ENCODE assay signal across 28 mouse cellular contexts in genomic region chr1:91009266-91009665, GRCm38 (mm10). TPM values are rescaled to one million over a fixed set of nuclear protein-coding genes. Genes with fewer than 3 reads are reported as not detected.
DNase-seq lines count a peak whose midpoint lies in the region; ATAC-seq and TF ChIP-seq lines count a peak whose summit lies in the region.
"Had no signal": no experiment of that assay in that cellular context is flagged by ENCODE, and none has a peak within 500 bp of the region (broad histone marks: within the 10 kb centered on the region; RNA-seq: fewer than 3 reads in every experiment).

No protein-coding gene starts in this region.

- no peak for TF ChIP-seq CTCF in gastrocnemius, adult 2 months (IDR thresholded peaks at IDR 0.05)

- no peaks in the 10 kb centered on the region for H3K9me3 ChIP-seq in heart, embryonic 16.5 days (replicated peaks; ENCODE audit: control insufficient read depth, low read length)
- H3K9me3 ChIP-seq: hindbrain, embryonic 15.5 days; intestine, embryonic 15.5 days; limb, embryonic 10.5 days; megakaryocyte, embryonic 14.5 days; neural tube, embryonic 15.5 days had no signal

- intact Hi-C loops in gastrocnemius, adult 2 months (cut with DNase I) = no loop called here
- intact Hi-C loops in heart, postnatal 10 days (cut with DNase I) = no loop called here

- H3K9ac ChIP-seq in heart, embryonic 16.5 days (ENCODE audit: low read length) = peak overlapping the region; percentile 49; the same call in 1 of the 2 replicates
- H3K9ac ChIP-seq: hindbrain, embryonic 15.5 days; intestine, embryonic 15.5 days; liver, postnatal 0 days; neural tube, embryonic 15.5 days had no signal

- WGBS in heart, embryonic 16.5 days = 52% methylated on average over 6 of the region's 6 CpGs

- H3K36me3 ChIP-seq in heart, embryonic 16.5 days (ENCODE audit: control insufficient read depth, insufficient read depth) = no peaks in the 10 kb centered on the region
- H3K36me3 ChIP-seq: hindbrain, embryonic 15.5 days; intestine, embryonic 15.5 days; limb, embryonic 10.5 days; neural tube, embryonic 15.5 days had no signal

- no peak overlapping the region for H3K4me2 ChIP-seq in heart, embryonic 16.5 days (ENCODE audit: low read depth, low read length)
- H3K4me2 ChIP-seq: hindbrain, embryonic 15.5 days; intestine, embryonic 15.5 days; neural tube, embryonic 15.5 days had no signal

- peaks cover 83% of the 10 kb centered on the region for H3K4me1 ChIP-seq in heart, embryonic 16.5 days (ENCODE audit: control insufficient read depth, insufficient read depth, low read length)

- H3K4me3 ChIP-seq in gastrocnemius, adult 2 months = no peak overlapping the region
- H3K4me3 ChIP-seq in heart, embryonic 16.5 days (ENCODE audit: low read length) = no peak overlapping the region
- H3K4me3 ChIP-seq: heart, adult 2 months; hindbrain, embryonic 15.5 days; intestine, embryonic 15.5 days; limb, embryonic 10.5 days; megakaryocyte, embryonic 14.5 days; myocyte; neural tube, embryonic 15.5 days had no signal

- peak overlapping the region; percentile 90 for H3K27ac ChIP-seq in gastrocnemius, adult 2 months
- H3K27ac ChIP-seq in heart, embryonic 16.5 days (ENCODE audit: low read length) = peak overlapping the region; percentile 59
- H3K27ac ChIP-seq: hindbrain, embryonic 15.5 days; intestine, embryonic 15.5 days; limb, embryonic 10.5 days; neural tube, embryonic 15.5 days had no signal

- no peaks in the 10 kb centered on the region for H3K27me3 ChIP-seq in heart, embryonic 16.5 days (ENCODE audit: control insufficient read depth, insufficient read depth, low read length)
- H3K27me3 ChIP-seq: hindbrain, embryonic 15.5 days; intestine, embryonic 15.5 days; megakaryocyte, embryonic 14.5 days; neural tube, embryonic 15.5 days had no signal

- ATAC-seq in heart, embryonic 16.5 days (replicated peaks; ENCODE audit: extremely low read depth, insufficient read depth, low FRiP score) = no peak
- ATAC-seq: intestine, embryonic 15.5 days; liver, postnatal 0 days had no signal

- peak; percentile 58 for DNase-seq in gastrocnemius, adult 2 months
- DNase-seq in gastrocnemius, adult 8-10 months (ENCODE audit: low spot score in 2 of 2) = no peak
- no peak for DNase-seq in heart, postnatal 10 days
- peak; percentile 73 for DNase-seq in adrenal gland, postnatal 14 days
- no peak for DNase-seq in adipocyte (ENCODE audit: low spot score)
- no peak for DNase-seq in right cerebral cortex, postnatal 4 days
- DNase-seq: cerebellum, adult 9-10 months; gastrocnemius, postnatal 10 days; kidney, adult 9 months; kidney, postnatal 36 days; layer of hippocampus, adult 9-11 months; liver, postnatal 0 days; lung, postnatal 14 days; midbrain, embryonic 14.5 days; spleen, adult 18-20 months had no signal

RNA-seq across cellular contexts. Expression of gene Lrrfip1, which starts 10.7 kb away (rescaled TPM):
- total RNA-seq in gastrocnemius, adult 2 months (2021) = 100 to 1,000 TPM; 131 to 149 TPM
- total RNA-seq in gastrocnemius, adult 8-10 months (2022) = 100 to 1,000 TPM; 104 to 126 (median 123) TPM
- polyA plus RNA-seq in heart, embryonic 16.5 days (2015; fragmentation: Nextera tagmentation; extraction: Ambion mirVana) = 156 TPM in 2 replicates
- total RNA-seq in heart, postnatal 10 days (2021) = 100 to 1,000 TPM; 172 to 186 TPM
- 49.4 and 61.1 TPM in 2 replicates for total RNA-seq in adrenal gland, postnatal 14 days (2021)

RNA-seq across cellular contexts. Expression of gene Rab17, which starts 39.8 kb away (rescaled TPM):
- total RNA-seq in gastrocnemius, adult 2 months (2021) = not detected
- total RNA-seq in gastrocnemius, adult 8-10 months (2022) = not detected
- polyA plus RNA-seq in heart, embryonic 16.5 days (2015; fragmentation: Nextera tagmentation; extraction: Ambion mirVana) = 3.8 and 4.6 TPM in 2 replicates
- 1 to 10 TPM; 3.8 to 5.0 TPM for total RNA-seq in heart, postnatal 10 days (2021)
- total RNA-seq in adrenal gland, postnatal 14 days (2021) = 0.64 and 2.7 TPM in 2 replicates
- total RNA-seq: gastrocnemius, postnatal 10 days had no signal
- polyA plus RNA-seq: midbrain, embryonic 14.5 days; myocyte; neural tube, embryonic 15.5 days had no signal

RNA-seq across cellular contexts. Expression of gene Prlh, which starts 56.4 kb away (rescaled TPM):
- total RNA-seq in gastrocnemius, adult 2 months (2021) = not detected
- not detected for total RNA-seq in gastrocnemius, adult 8-10 months (2022)
- not detected in 2 replicates for polyA plus RNA-seq in heart, embryonic 16.5 days (2015; fragmentation: Nextera tagmentation; extraction: Ambion mirVana)
- total RNA-seq in heart, postnatal 10 days (2021) = not detected
- not detected in 2 replicates for total RNA-seq in adrenal gland, postnatal 14 days (2021)
- total RNA-seq: gastrocnemius, postnatal 10 days; heart, adult 2 months; left cerebral cortex, adult 8-10 months; liver, adult 2 months had no signal
- polyA plus RNA-seq: embryonic facial prominence, embryonic 14.5 days; heart, adult 2 months; hindbrain, embryonic 15.5 days; intestine, embryonic 15.5 days; limb, embryonic 10.5 days; liver, adult 2 months; liver, postnatal 0 days; midbrain, embryonic 14.5 days; myocyte; neural tube, embryonic 15.5 days; thymus, postnatal 0 days; urinary bladder, adult 2 months had no signal

Comparison
In these comparisons a context has a peak if more than half of its experiments do, and no peak if none do; other contexts are left out.
1. DNase-seq: peak in gastrocnemius, adult 2 months (single experiment) and adrenal gland, postnatal 14 days (single experiment); none in gastrocnemius, adult 8-10 months (0 of 2), heart, postnatal 10 days (0 of 2), adipocyte (single experiment) and right cerebral cortex, postnatal 4 days (single experiment).